Mouse (Mus musculus): Measurements from ENCODE around the gene Hdlbp. TPM values are rescaled to one million over a fixed set of nuclear protein-coding genes. Genes with fewer than 3 reads are reported as not detected.
A peak's percentile ranks its signal among the peaks of the same experiment; 100 is the strongest.
"Not testable (repeated sequence)": the region's sequence is repeated elsewhere in the genome, so short reads cannot be mapped to it uniquely, and the experiment has no call there.

The Hdlbp gene
- 100 to 1,000 TPM; 403 to 417 TPM for total RNA-seq (2021)
- long read RNA-seq, experiment 1, full-length matches to known transcripts = 172 of 267 reads
- long read RNA-seq, experiment 1, partial matches to known transcripts = 44 of 267 reads
- long read RNA-seq, experiment 1, other reads (novel, unspliced or antisense) = 51 of 267 reads
- long read RNA-seq, experiment 2, full-length matches to known transcripts = 218 of 302 reads
- long read RNA-seq, experiment 2, partial matches to known transcripts = 59 of 302 reads
- long read RNA-seq, experiment 2, other reads (novel, unspliced or antisense) = 25 of 302 reads

GRCm38 (mm10) chr1:93478586-93479475, at the start of gene Hdlbp:
Gene Hdlbp, minus strand, starts transcription at chr1:93478815.
- peak; percentile 99 for DNase-seq
- intact Hi-C loops (cut with DNase I) = loop anchor here (2.0 to 10.0 kb wide), 3 partner anchors 32 to 134 kb away; partner anchors contain the start of genes Pask and Ppp1r7

- no peak for DNase-seq
- intact Hi-C loops (cut with DNase I) = no loop called here
These were observed 43.7 kb upstream of the Hdlbp start for GRCm38 (mm10) chr1:93522325-93522724.

GRCm38 (mm10) chr1:93521491-93521890, 42.9 kb upstream of the Hdlbp start:
- intact Hi-C loops (cut with DNase I) = no loop called here
- no peak for DNase-seq

- intact Hi-C loops (cut with DNase I) = loop anchor here (5.0 kb wide), 3 partner anchors 171 to 289 kb away; partner anchors contain the start of genes Dtymk, Ing5, Pask and Ppp1r7
These were observed 34.6 kb upstream of the Hdlbp start for GRCm38 (mm10) chr1:93513221-93513620.

GRCm38 (mm10) chr1:93512351-93512690, 33.7 kb upstream of the Hdlbp start:
- intact Hi-C loops (cut with DNase I) = loop anchor here (5.0 kb wide), 3 partner anchors 170 to 290 kb away; partner anchors contain the start of genes Dtymk, Ing5, Pask and Ppp1r7
- peak in 1 of 2 experiments; percentile 3 for DNase-seq

More at GRCm38 (mm10) chr1:93513221-93513620, 34.6 kb upstream of the Hdlbp start:
- DNase-seq = no peak

GRCm38 (mm10) chr1:93511585-93512350, 33.2 kb upstream of the Hdlbp start, which contains the start of gene Farp2:
Gene Farp2, plus strand, starts transcription at chr1:93512079.
- DNase-seq = peak; percentile 95 to 97
- intact Hi-C loops (cut with DNase I) = loop anchor here (2.0 to 5.0 kb wide), 4 partner anchors 33 to 291 kb away; partner anchors contain the start of genes Dtymk, Hdlbp, Ing5 and Pask

GRCm38 (mm10) chr1:93508576-93508975, 30.0 kb upstream of the Hdlbp start:
- not testable (repeated sequence) for DNase-seq
- intact Hi-C loops (cut with DNase I) = loop anchor here (5.0 kb wide), 3 partner anchors 66 to 151 kb away; no protein-coding TSS in a partner anchor

- intact Hi-C loops (cut with DNase I) = loop anchor here (5.0 kb wide), 3 partner anchors 65 to 150 kb away; no protein-coding TSS in a partner anchor
- peak in 1 of 2 experiments; percentile 9 for DNase-seq
These were observed 28.5 kb upstream of the Hdlbp start for GRCm38 (mm10) chr1:93506944-93507676.

- intact Hi-C loops (cut with DNase I) = no loop called here
- DNase-seq = no peak
These were observed 16.7 kb upstream of the Hdlbp start for GRCm38 (mm10) chr1:93495312-93495711.

GRCm38 (mm10) chr1:93486302-93486701, 7.7 kb upstream of the Hdlbp start:
- intact Hi-C loops (cut with DNase I); DNase-seq: not testable (repeated sequence)

GRCm38 (mm10) chr1:93479476-93480083, 965 bp upstream of the Hdlbp start:
- peak; percentile 23 to 33 for DNase-seq
- intact Hi-C loops (cut with DNase I) = loop anchor here (2.0 to 10.0 kb wide), 3 partner anchors 31 to 135 kb away; partner anchors contain the start of genes Pask and Ppp1r7

- intact Hi-C loops (cut with DNase I) = loop anchor here (2.0 to 10.0 kb wide), 3 partner anchors 33 to 133 kb away; partner anchors contain the start of genes Pask and Ppp1r7
- peak; percentile 97 to 98 for DNase-seq
These were observed 643 bp downstream of the Hdlbp start for GRCm38 (mm10) chr1:93477758-93478585.

- intact Hi-C loops (cut with DNase I) = loop anchor here (10.0 kb wide), 1 partner anchor 131 kb away; the partner anchor contains the start of genes Pask and Ppp1r7
- DNase-seq = no peak
These were observed 2.9 kb downstream of the Hdlbp start for GRCm38 (mm10) chr1:93475694-93476093.

GRCm38 (mm10) chr1:93468626-93469025, 10.0 kb downstream of the Hdlbp start:
- no peak for DNase-seq
- intact Hi-C loops (cut with DNase I) = no loop called here

GRCm38 (mm10) chr1:93465746-93466145, 12.9 kb downstream of the Hdlbp start:
- intact Hi-C loops (cut with DNase I) = no loop called here

GRCm38 (mm10) chr1:93465066-93465465, 13.5 kb downstream of the Hdlbp start:
- intact Hi-C loops (cut with DNase I) = no loop called here
- no peak for DNase-seq

More at GRCm38 (mm10) chr1:93465746-93466145, 12.9 kb downstream of the Hdlbp start:
- DNase-seq = no peak

GRCm38 (mm10) chr1:93459101-93459500, 19.5 kb downstream of the Hdlbp start:
- no peak for DNase-seq
- intact Hi-C loops (cut with DNase I) = no loop called here

- intact Hi-C loops (cut with DNase I) = no loop called here
- DNase-seq = no peak
These were observed 20.3 kb downstream of the Hdlbp start for GRCm38 (mm10) chr1:93458357-93458756.

Measured in heart, postnatal 14 days (tissue).